Mouse (Mus musculus): ENCODE results near the gene Nubp1. TPM values are rescaled to one million over a fixed set of nuclear protein-coding genes. Genes with fewer than 3 reads are reported as not detected.

The Nubp1 gene
- polyA plus RNA-seq (2014; fragmentation: Illumina TruSeq; extraction: RNeasy Lipid Tissue Mini Kit (QIAGEN cat#74804); ENCODE audit: low read depth, low replicate concordance), result 4.1 TPM

GRCm38 (mm10) chr16:10411764-10412746 is at the start of gene Nubp1:
Gene Nubp1 (plus strand): TSS chr16:10411948.

GRCm38 (mm10) chr16:10394699-10395540 is 16.8 kb upstream of the Nubp1 start, which contains the start of gene Tekt5:
Gene Tekt5 (minus strand): TSS chr16:10395490.

DNA sequence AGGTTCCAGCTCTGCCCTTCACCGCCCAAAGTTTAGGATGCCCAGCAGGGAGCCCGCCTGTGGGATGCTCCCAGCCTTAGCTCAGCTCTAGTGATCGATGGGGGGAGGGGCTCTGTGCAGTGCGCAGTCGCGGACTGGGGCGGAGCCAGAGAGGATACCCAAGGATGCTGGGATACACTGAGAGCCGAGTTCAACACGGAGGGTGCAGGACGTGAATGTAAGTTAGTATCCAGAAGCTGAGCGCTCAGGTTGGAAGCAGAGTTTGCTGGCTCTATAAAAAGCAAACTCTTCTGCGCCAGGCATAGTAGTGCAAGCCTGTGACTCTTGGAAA is 35.5 kb downstream of the Nubp1 start, which contains the start of gene Tvp23a:
Gene Tvp23a (minus strand): TSS at position 99 of the 331 bp plus-strand sequence.

Other genes starting within 250 kb of the Nubp1 start
- not detected for gene Rpl39l, start 241.7 kb upstream of the Nubp1 start, polyA plus RNA-seq (2014; fragmentation: Illumina TruSeq; extraction: RNeasy Lipid Tissue Mini Kit (QIAGEN cat#74804); ENCODE audit: low read depth, low replicate concordance)
- gene Atf7ip2, start 219.2 kb upstream of the Nubp1 start, polyA plus RNA-seq (2014; fragmentation: Illumina TruSeq; extraction: RNeasy Lipid Tissue Mini Kit (QIAGEN cat#74804); ENCODE audit: low read depth, low replicate concordance), result not detected
- 6.3 TPM for gene Emp2, start 98.0 kb upstream of the Nubp1 start, polyA plus RNA-seq (2014; fragmentation: Illumina TruSeq; extraction: RNeasy Lipid Tissue Mini Kit (QIAGEN cat#74804); ENCODE audit: low read depth, low replicate concordance)
- gene Tekt5, start 16.5 kb upstream of the Nubp1 start, polyA plus RNA-seq (2014; fragmentation: Illumina TruSeq; extraction: RNeasy Lipid Tissue Mini Kit (QIAGEN cat#74804); ENCODE audit: low read depth, low replicate concordance), result not detected
- not detected for gene Tvp23a, start 35.4 kb downstream of the Nubp1 start, polyA plus RNA-seq (2014; fragmentation: Illumina TruSeq; extraction: RNeasy Lipid Tissue Mini Kit (QIAGEN cat#74804); ENCODE audit: low read depth, low replicate concordance)
- gene Ciita, start 68.1 kb downstream of the Nubp1 start, polyA plus RNA-seq (2014; fragmentation: Illumina TruSeq; extraction: RNeasy Lipid Tissue Mini Kit (QIAGEN cat#74804); ENCODE audit: low read depth, low replicate concordance), result 0.13 TPM
- gene Dexi, start 131.1 kb downstream of the Nubp1 start, polyA plus RNA-seq (2014; fragmentation: Illumina TruSeq; extraction: RNeasy Lipid Tissue Mini Kit (QIAGEN cat#74804); ENCODE audit: low read depth, low replicate concordance), result 5.7 TPM
- 5.9 TPM for gene Clec16a, start 133.4 kb downstream of the Nubp1 start, polyA plus RNA-seq (2014; fragmentation: Illumina TruSeq; extraction: RNeasy Lipid Tissue Mini Kit (QIAGEN cat#74804); ENCODE audit: low read depth, low replicate concordance)

Measured in liver, adult 10 weeks (tissue).